In genomic region chr4:135313761-135314241, GRCm38 (mm10) we compare ENCODE assay signal across 8 mouse cellular contexts. TPM values are rescaled to one million over a fixed set of nuclear protein-coding genes. Genes with fewer than 3 reads are reported as not detected.
DNase-seq lines count a peak whose midpoint lies in the region; ATAC-seq and TF ChIP-seq lines count a peak whose summit lies in the region.

No protein-coding gene starts in this region.

- no peak for TF ChIP-seq POLR2A in thymus, adult 2 months (IDR thresholded peaks at IDR 0.05; ENCODE audit: control insufficient read depth, extremely low read depth, insufficient read depth, low read length, poor library complexity)

- peaks cover 4% of the 10 kb centered on the region; the same call in 1 of the 2 replicates for H3K9me3 ChIP-seq in heart, embryonic 14.5 days (ENCODE audit: control insufficient read depth, low read length)
- H3K9me3 ChIP-seq in lung, embryonic 14.5 days (ENCODE audit: low read depth, low read length): no peaks in the 10 kb centered on the region
- no peaks in the 10 kb centered on the region for H3K9me3 ChIP-seq in hindbrain, embryonic 13.5 days

- H3K27me3 ChIP-seq in thymus, adult 2 months (ENCODE audit: control insufficient read depth, insufficient read depth, low read length): no peaks in the 10 kb centered on the region
- H3K27me3 ChIP-seq in heart, embryonic 14.5 days (ENCODE audit: control insufficient read depth, insufficient read depth, low read length): no peaks in the 10 kb centered on the region
- H3K27me3 ChIP-seq in lung, embryonic 14.5 days (ENCODE audit: insufficient read depth, low read length): no peaks in the 10 kb centered on the region
- no peaks in the 10 kb centered on the region for H3K27me3 ChIP-seq in hindbrain, embryonic 13.5 days

- H3K36me3 ChIP-seq in thymus, adult 2 months (ENCODE audit: control insufficient read depth, insufficient read depth, low read length): no peaks in the 10 kb centered on the region; the same call in 1 of the 2 replicates
- peaks cover 36% of the 10 kb centered on the region for H3K36me3 ChIP-seq in heart, embryonic 14.5 days (ENCODE audit: control insufficient read depth, insufficient read depth, low read length)
- H3K36me3 ChIP-seq in lung, embryonic 14.5 days (ENCODE audit: insufficient read depth): peaks cover 34% of the 10 kb centered on the region
- H3K36me3 ChIP-seq in hindbrain, embryonic 13.5 days: peaks cover 38% of the 10 kb centered on the region

- peak; percentile 30 for DNase-seq in thymus, adult 2 months
- DNase-seq in thymus, postnatal 10 days (ENCODE audit: low spot score in 2 of 2): no peak
- DNase-seq in lung, embryonic 14.5 days: no peak
- peak; percentile 52 for DNase-seq in thymus, postnatal 0 days (ENCODE audit: low spot score)
- DNase-seq in right cerebral cortex, postnatal 4 days: no peak
- DNase-seq in layer of hippocampus, postnatal 36 days: no peak

- peak overlapping the region; percentile 62 for H3K4me2 ChIP-seq in heart, embryonic 14.5 days (ENCODE audit: low read length)
- peak overlapping the region; percentile 10; the same call in 1 of the 2 replicates for H3K4me2 ChIP-seq in lung, embryonic 14.5 days
- H3K4me2 ChIP-seq in hindbrain, embryonic 13.5 days: no peak overlapping the region

- no peak for ATAC-seq in heart, embryonic 14.5 days (ENCODE audit: insufficient number of reproducible peaks, insufficient read depth, low FRiP score, low read depth)
- ATAC-seq in lung, embryonic 14.5 days (ENCODE audit: insufficient read depth): no peak
- no peak for ATAC-seq in hindbrain, embryonic 13.5 days (ENCODE audit: low FRiP score)

- WGBS in thymus, adult 2 months: 15% methylated on average over 9 of the region's 9 CpGs
- 31% methylated on average over 9 of the region's 9 CpGs for WGBS in heart, embryonic 14.5 days
- 54% methylated on average over 9 of the region's 9 CpGs for WGBS in lung, embryonic 14.5 days
- WGBS in hindbrain, embryonic 13.5 days: 82% methylated on average over 9 of the region's 9 CpGs

- no peak overlapping the region for H3K4me3 ChIP-seq in thymus, adult 2 months (ENCODE audit: control insufficient read depth, insufficient read depth, low read length)
- peak overlapping the region; percentile 11 to 14 for H3K4me3 ChIP-seq in heart, embryonic 14.5 days (ENCODE audit: control insufficient read depth in 1 of 2, insufficient read depth in 1 of 2, low read depth in 1 of 2, low read length in 2 of 2)
- no peak overlapping the region for H3K4me3 ChIP-seq in lung, embryonic 14.5 days (ENCODE audit: low read depth, low read length)
- H3K4me3 ChIP-seq in hindbrain, embryonic 13.5 days: no peak overlapping the region

- H3K4me1 ChIP-seq in thymus, adult 2 months (replicated peaks; ENCODE audit: control insufficient read depth, insufficient read depth, low read length): peaks cover 20% of the 10 kb centered on the region
- H3K4me1 ChIP-seq in heart, embryonic 14.5 days (ENCODE audit: control insufficient read depth in 2 of 2, insufficient read depth in 2 of 2, low read length in 2 of 2): peaks cover 37 to 44% of the 10 kb centered on the region in 2 experiments
- peaks cover 4% of the 10 kb centered on the region; the same call in 1 of the 2 replicates for H3K4me1 ChIP-seq in lung, embryonic 14.5 days (ENCODE audit: insufficient read depth)
- H3K4me1 ChIP-seq in hindbrain, embryonic 13.5 days (replicated peaks): peaks cover 18% of the 10 kb centered on the region

- no peak for TF ChIP-seq CTCF in thymus, adult 2 months (IDR thresholded peaks at IDR 0.05; ENCODE audit: borderline replicate concordance, control insufficient read depth, extremely low read depth, insufficient read depth, low read length, poor library complexity)
- TF ChIP-seq CTCF in lung, embryonic 14.5 days (IDR thresholded peaks at IDR 0.05; ENCODE audit: low read depth): no peak

- H3K27ac ChIP-seq in thymus, adult 2 months (ENCODE audit: control insufficient read depth, insufficient read depth, low read length): peak overlapping the region; percentile 30; the same call in 1 of the 2 replicates
- peak overlapping the region; percentile 95 to 97 for H3K27ac ChIP-seq in heart, embryonic 14.5 days (replicated peaks in 1 of 2; ENCODE audit: control insufficient read depth in 1 of 2, insufficient read depth in 1 of 2, low read depth in 2 of 2, low read length in 2 of 2)
- peak overlapping the region; percentile 82 for H3K27ac ChIP-seq in lung, embryonic 14.5 days (ENCODE audit: low read depth)
- no peak overlapping the region for H3K27ac ChIP-seq in hindbrain, embryonic 13.5 days

- peak overlapping the region; percentile 67 for H3K9ac ChIP-seq in heart, embryonic 14.5 days (ENCODE audit: low read length)
- no peak overlapping the region for H3K9ac ChIP-seq in lung, embryonic 14.5 days
- no peak overlapping the region for H3K9ac ChIP-seq in hindbrain, embryonic 13.5 days

RNA-seq across cellular contexts. Expression of gene Srrm1, which starts 39.3 kb away (rescaled TPM):
- 41.0 and 50.0 TPM in 2 replicates for polyA plus RNA-seq in thymus, adult 2 months (2012; rRNA removed)
- 120 TPM in 2 replicates for polyA plus RNA-seq in heart, embryonic 14.5 days (2014; fragmentation: Nextera tagmentation; extraction: Ambion mirVana)
- 201 and 224 TPM in 2 replicates for polyA plus RNA-seq in lung, embryonic 14.5 days (2014; fragmentation: Nextera tagmentation; extraction: Ambion mirVana)
- polyA plus RNA-seq in thymus, postnatal 0 days (2015; fragmentation: Nextera tagmentation; extraction: Ambion mirVana): 213 and 259 TPM in 2 replicates
- polyA plus RNA-seq in hindbrain, embryonic 13.5 days (2015; fragmentation: Nextera tagmentation; extraction: Ambion mirVana): 215 and 220 TPM in 2 replicates
- 100 to 1,000 TPM; 123 to 143 TPM for total RNA-seq in layer of hippocampus, postnatal 36 days (2021)

RNA-seq across cellular contexts. Expression of gene Clic4, which starts 41.2 kb away (rescaled TPM):
- 50.2 and 55.1 TPM in 2 replicates for polyA plus RNA-seq in thymus, adult 2 months (2012; rRNA removed)
- polyA plus RNA-seq in heart, embryonic 14.5 days (2014; fragmentation: Nextera tagmentation; extraction: Ambion mirVana): 181 and 194 TPM in 2 replicates
- polyA plus RNA-seq in lung, embryonic 14.5 days (2014; fragmentation: Nextera tagmentation; extraction: Ambion mirVana): 128 and 133 TPM in 2 replicates
- 71.1 and 72.5 TPM in 2 replicates for polyA plus RNA-seq in thymus, postnatal 0 days (2015; fragmentation: Nextera tagmentation; extraction: Ambion mirVana)
- 83.5 and 84.7 TPM in 2 replicates for polyA plus RNA-seq in hindbrain, embryonic 13.5 days (2015; fragmentation: Nextera tagmentation; extraction: Ambion mirVana)
- total RNA-seq in layer of hippocampus, postnatal 36 days (2021): 10 to 100 TPM; 36.3 to 40.6 TPM

Comparison
In these comparisons a context has a peak if more than half of its experiments do, and no peak if none do; other contexts are left out.
1. DNase-seq: peak in thymus, adult 2 months (single experiment) and thymus, postnatal 0 days (single experiment); none in thymus, postnatal 10 days (0 of 2), lung, embryonic 14.5 days (single experiment), right cerebral cortex, postnatal 4 days (single experiment) and layer of hippocampus, postnatal 36 days (0 of 2).
2. H3K4me3 ChIP-seq: peak in heart, embryonic 14.5 days (2 of 2); none in thymus, adult 2 months (single experiment), lung, embryonic 14.5 days (single experiment) and hindbrain, embryonic 13.5 days (single experiment).